Mouse (Mus musculus): ENCODE measurements around the gene Skap1. TPM values are rescaled to one million over a fixed set of nuclear protein-coding genes. Genes with fewer than 3 reads are reported as not detected.

Gene Skap1
- polyA plus RNA-seq, 1 experiment, result 3.3 TPM

DNA sequence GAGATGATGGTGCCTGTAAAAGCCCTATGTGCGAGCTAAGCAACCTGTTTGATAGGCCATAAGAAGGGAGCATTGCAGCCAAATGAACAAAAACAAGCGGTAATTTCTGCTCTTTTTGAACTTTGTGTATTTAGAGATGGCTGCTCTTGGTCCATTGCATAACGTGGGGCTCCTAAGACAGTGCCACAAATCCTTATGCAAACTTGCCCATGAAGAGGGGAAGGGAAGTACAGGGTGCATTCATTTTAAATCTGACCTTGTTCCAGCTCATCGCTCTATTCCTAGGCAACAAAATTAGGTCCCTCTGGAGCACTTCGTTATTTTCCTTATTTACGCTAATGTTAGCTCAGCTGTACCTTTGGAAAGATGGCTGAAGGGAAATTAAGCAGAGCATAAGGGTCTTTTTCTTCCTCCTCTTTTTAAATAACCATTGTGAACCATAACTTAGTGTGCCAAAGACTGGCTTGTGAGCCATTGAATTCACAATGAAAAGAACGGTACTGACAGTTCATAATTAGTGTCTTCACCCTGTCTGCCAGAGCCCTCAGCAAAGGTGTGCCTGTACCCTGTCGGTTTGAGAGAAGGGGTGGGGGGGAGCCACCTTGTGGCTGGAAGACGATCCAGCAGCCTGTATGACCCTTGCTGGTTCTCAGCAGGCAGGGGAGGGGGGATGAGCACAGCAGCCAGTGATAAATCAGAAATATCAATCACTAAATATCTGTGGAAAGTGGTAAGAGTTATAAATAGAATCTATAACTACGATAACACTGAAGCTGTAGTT is 117.4 kb downstream of the Skap1 start:
- no peaks in the 10 kb centered on the region for H3K4me1 ChIP-seq (ENCODE audit: control insufficient read depth, insufficient read depth, low read length)
- H3K36me3 ChIP-seq (ENCODE audit: control insufficient read depth, insufficient read depth, low read length), result no peaks in the 10 kb centered on the region
- DNase-seq, result peak; percentile 62
- H3K27me3 ChIP-seq (replicated peaks; ENCODE audit: control insufficient read depth, insufficient read depth, low read length), result no peaks in the 10 kb centered on the region
- H3K27ac ChIP-seq (ENCODE audit: insufficient read depth, low read depth, low read length), result no peak overlapping the region
- no peak for TF ChIP-seq POLR2A (IDR thresholded peaks at IDR 0.05; ENCODE audit: low read depth, low read length)
- peak; percentile 69 for TF ChIP-seq CTCF (conservative IDR thresholded peaks at IDR 0.05; ENCODE audit: insufficient read depth, insufficient read length, low read depth, low read length)
- 50% methylated on average over 10 of the region's 10 CpGs for WGBS
- H3K4me3 ChIP-seq (ENCODE audit: insufficient read depth, low read depth, low read length), result no peak overlapping the region

DNA sequence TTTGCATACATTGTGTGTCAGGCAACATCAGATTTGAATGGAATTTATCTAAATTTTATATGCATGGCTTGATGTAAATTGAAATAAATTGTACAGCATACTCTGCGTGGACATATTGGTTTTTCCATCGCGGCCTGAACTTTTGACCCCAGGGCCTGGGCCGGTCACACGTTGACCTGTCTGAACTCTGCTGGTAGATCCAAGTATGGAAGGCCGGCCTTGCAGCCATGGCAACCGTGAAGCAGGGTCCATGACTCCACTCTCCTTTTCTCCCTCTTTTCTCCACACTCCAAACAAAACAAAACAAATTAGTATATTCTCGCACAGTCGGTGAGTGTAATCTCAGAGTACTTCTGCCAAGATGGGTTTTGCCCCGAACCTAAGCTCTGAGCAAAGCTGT is 118.2 kb downstream of the Skap1 start:
- H3K36me3 ChIP-seq (ENCODE audit: control insufficient read depth, insufficient read depth, low read length), result no peaks in the 10 kb centered on the region
- WGBS, result 47% methylated on average over 10 of the region's 10 CpGs
- H3K27ac ChIP-seq (ENCODE audit: insufficient read depth, low read depth, low read length), result no peak overlapping the region
- TF ChIP-seq CTCF (conservative IDR thresholded peaks at IDR 0.05; ENCODE audit: insufficient read depth, insufficient read length, low read depth, low read length) (no peak), POLR2A (IDR thresholded peaks at IDR 0.05; ENCODE audit: low read depth, low read length) (no peak)
- no peaks in the 10 kb centered on the region for H3K27me3 ChIP-seq (replicated peaks; ENCODE audit: control insufficient read depth, insufficient read depth, low read length)
- no peak for DNase-seq
- H3K4me3 ChIP-seq (ENCODE audit: insufficient read depth, low read depth, low read length), result no peak overlapping the region
- no peaks in the 10 kb centered on the region for H3K4me1 ChIP-seq (ENCODE audit: control insufficient read depth, insufficient read depth, low read length)

DNA sequence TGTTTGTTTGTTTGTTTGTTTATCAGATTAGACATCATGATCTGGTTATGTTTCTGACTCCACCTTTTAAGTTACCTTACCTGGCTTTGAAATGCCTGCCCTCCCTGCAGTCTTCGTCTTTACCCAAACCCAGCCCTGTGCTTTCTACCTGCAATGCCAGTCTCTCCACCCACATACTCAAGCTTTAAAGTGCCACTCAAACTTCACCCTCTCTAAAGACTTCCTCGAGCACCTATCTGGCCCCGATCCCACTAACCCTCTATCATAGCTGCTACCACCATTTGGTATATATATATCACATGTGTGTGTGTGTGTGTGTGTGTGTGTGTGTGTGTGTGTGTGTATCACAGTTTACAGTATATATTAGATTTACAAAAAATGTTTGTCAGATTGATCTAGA is 125.4 kb downstream of the Skap1 start:
- TF ChIP-seq POLR2A (IDR thresholded peaks at IDR 0.05; ENCODE audit: low read depth, low read length), result no peak
- no peak for TF ChIP-seq CTCF (conservative IDR thresholded peaks at IDR 0.05; ENCODE audit: insufficient read depth, insufficient read length, low read depth, low read length)
- no peaks in the 10 kb centered on the region for H3K36me3 ChIP-seq (ENCODE audit: control insufficient read depth, insufficient read depth, low read length)
- WGBS, result 72% methylated on average over 3 of the region's 3 CpGs

DNA sequence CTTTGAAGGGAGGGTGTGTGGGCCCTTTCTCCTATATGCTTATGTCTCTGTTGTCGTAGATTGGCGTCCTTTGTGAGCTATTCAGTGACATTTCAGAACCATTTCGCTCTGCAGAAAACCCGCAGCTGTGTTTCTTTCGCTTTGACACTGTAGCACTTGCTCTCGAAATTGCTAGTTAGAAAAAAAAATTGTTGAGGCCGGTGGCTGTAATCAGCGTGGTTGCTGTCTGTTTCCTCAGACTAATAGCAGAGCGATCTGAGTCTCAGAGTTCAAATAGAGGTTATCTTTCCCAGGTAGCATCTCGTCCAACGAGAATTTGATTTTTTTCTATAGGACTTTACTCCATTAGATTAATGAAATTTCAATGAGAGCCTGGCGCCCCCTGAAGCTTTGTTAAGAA is 131.5 kb downstream of the Skap1 start:
- no peak for DNase-seq
- TF ChIP-seq POLR2A (IDR thresholded peaks at IDR 0.05; ENCODE audit: low read depth, low read length) (no peak), CTCF (conservative IDR thresholded peaks at IDR 0.05; ENCODE audit: insufficient read depth, insufficient read length, low read depth, low read length) (no peak)
- WGBS, result 42% methylated on average over 12 of the region's 12 CpGs
- Histone ChIP-seq H3K27me3 (replicated peaks; ENCODE audit: control insufficient read depth, insufficient read depth, low read length) (no peaks in the 10 kb centered on the region), H3K4me1 (ENCODE audit: control insufficient read depth, insufficient read depth, low read length) (no peaks in the 10 kb centered on the region), H3K27ac (ENCODE audit: insufficient read depth, low read depth, low read length) (no peak overlapping the region), H3K4me3 (ENCODE audit: insufficient read depth, low read depth, low read length) (no peak overlapping the region), H3K36me3 (ENCODE audit: control insufficient read depth, insufficient read depth, low read length) (no peaks in the 10 kb centered on the region)

More for the DNA sequence above, 125.4 kb downstream of the Skap1 start:
- Histone ChIP-seq H3K27me3 (replicated peaks; ENCODE audit: control insufficient read depth, insufficient read depth, low read length) (no peaks in the 10 kb centered on the region), H3K4me1 (ENCODE audit: control insufficient read depth, insufficient read depth, low read length) (no peaks in the 10 kb centered on the region), H3K4me3 (ENCODE audit: insufficient read depth, low read depth, low read length) (no peak overlapping the region), H3K27ac (ENCODE audit: insufficient read depth, low read depth, low read length) (no peak overlapping the region)
- DNase-seq, result no peak

DNA sequence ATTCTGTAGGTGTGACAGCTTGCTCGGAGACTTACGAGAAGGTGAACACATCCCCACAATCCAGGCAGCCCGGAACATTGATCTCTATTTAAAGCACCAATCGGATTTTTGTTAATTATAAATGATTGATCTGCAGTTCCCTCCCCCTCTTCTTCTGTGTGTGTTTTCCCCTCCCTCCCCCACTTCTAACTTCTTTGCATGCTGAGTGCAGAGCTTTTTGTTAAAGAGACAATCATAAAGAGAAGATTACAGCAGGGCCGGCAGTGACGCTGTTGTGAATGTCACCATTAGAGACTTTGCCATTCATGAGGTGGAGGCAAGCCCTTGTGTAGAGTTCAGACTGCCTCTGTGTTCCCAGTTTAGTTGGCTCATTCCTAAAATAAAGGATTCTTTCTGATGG is 131.9 kb downstream of the Skap1 start:
- H3K27me3 ChIP-seq (replicated peaks; ENCODE audit: control insufficient read depth, insufficient read depth, low read length), result no peaks in the 10 kb centered on the region
- no peak overlapping the region for H3K27ac ChIP-seq (ENCODE audit: insufficient read depth, low read depth, low read length)
- no peaks in the 10 kb centered on the region for H3K4me1 ChIP-seq (ENCODE audit: control insufficient read depth, insufficient read depth, low read length)
- no peaks in the 10 kb centered on the region for H3K36me3 ChIP-seq (ENCODE audit: control insufficient read depth, insufficient read depth, low read length)
- H3K4me3 ChIP-seq (ENCODE audit: insufficient read depth, low read depth, low read length), result no peak overlapping the region
- WGBS, result 50% methylated on average over 6 of the region's 6 CpGs
- no peak for TF ChIP-seq POLR2A (IDR thresholded peaks at IDR 0.05; ENCODE audit: low read depth, low read length)
- DNase-seq, result no peak

DNA sequence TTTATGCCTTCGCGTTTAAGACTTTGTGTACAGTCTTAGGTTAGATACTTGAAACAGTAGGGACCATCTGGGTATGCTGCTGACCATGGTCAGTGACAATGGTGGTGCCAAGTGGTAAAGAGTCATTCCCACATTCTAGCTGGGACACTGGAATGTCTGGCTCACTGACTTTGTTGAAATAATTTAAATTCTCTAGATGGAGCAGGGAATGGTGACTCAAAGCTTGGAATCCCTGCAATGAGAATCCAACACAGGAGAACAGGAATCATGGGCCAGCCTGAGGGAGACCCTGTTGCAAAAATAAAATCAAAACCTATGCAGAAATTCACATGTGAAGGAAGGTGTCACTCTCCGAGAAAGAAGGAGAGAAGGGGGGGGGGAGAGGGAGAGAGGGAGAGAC is 138.4 kb downstream of the Skap1 start:
- DNase-seq, result no peak
- TF ChIP-seq POLR2A (IDR thresholded peaks at IDR 0.05; ENCODE audit: low read depth, low read length) (no peak), CTCF (conservative IDR thresholded peaks at IDR 0.05; ENCODE audit: insufficient read depth, insufficient read length, low read depth, low read length) (no peak)

DNA sequence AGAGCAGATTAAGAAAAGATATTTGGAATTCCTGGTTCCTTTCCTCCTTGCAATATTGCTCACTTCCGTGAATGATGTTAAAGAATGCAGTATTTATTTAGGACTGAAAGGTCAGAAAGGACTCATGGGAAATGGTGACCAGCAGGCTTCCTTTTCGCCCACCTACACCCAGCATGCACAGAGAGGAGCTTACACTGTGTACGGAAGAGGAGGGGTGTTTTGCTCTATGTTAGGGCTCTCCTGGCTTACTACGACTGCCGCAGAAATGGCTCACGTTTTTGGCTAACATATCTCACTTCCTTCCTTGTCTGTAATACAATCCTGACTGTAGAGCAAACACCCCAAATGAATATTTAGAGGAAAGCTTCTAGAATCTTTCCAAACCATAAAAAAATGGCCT is 139.9 kb downstream of the Skap1 start:
- Histone ChIP-seq H3K36me3 (ENCODE audit: control insufficient read depth, insufficient read depth, low read length) (no peaks in the 10 kb centered on the region), H3K27ac (ENCODE audit: insufficient read depth, low read depth, low read length) (peak overlapping the region; percentile 16; the same call in 1 of the 2 replicates), H3K4me3 (ENCODE audit: insufficient read depth, low read depth, low read length) (no peak overlapping the region), H3K27me3 (replicated peaks; ENCODE audit: control insufficient read depth, insufficient read depth, low read length) (no peaks in the 10 kb centered on the region), H3K4me1 (ENCODE audit: control insufficient read depth, insufficient read depth, low read length) (0 out of 2 replicates have a peak, but pooled peaks cover 3% of the 10 kb centered on the region)
- WGBS, result 49% methylated on average over 6 of the region's 6 CpGs
- no peak for DNase-seq
- TF ChIP-seq POLR2A (IDR thresholded peaks at IDR 0.05; ENCODE audit: low read depth, low read length) (no peak), CTCF (conservative IDR thresholded peaks at IDR 0.05; ENCODE audit: insufficient read depth, insufficient read length, low read depth, low read length) (no peak)

More for the DNA sequence above, 138.4 kb downstream of the Skap1 start:
- WGBS, result 85% methylated on average over 3 of the region's 3 CpGs
- Histone ChIP-seq H3K4me3 (ENCODE audit: insufficient read depth, low read depth, low read length) (no peak overlapping the region), H3K36me3 (ENCODE audit: control insufficient read depth, insufficient read depth, low read length) (no peaks in the 10 kb centered on the region), H3K4me1 (ENCODE audit: control insufficient read depth, insufficient read depth, low read length) (0 out of 2 replicates have a peak, but pooled peaks cover 3% of the 10 kb centered on the region), H3K27me3 (replicated peaks; ENCODE audit: control insufficient read depth, insufficient read depth, low read length) (no peaks in the 10 kb centered on the region), H3K27ac (ENCODE audit: insufficient read depth, low read depth, low read length) (no peak overlapping the region)
